Comparison of ENCODE assay signal across 17 mouse cellular contexts in genomic region chr8:114109365-114110140, GRCm38 (mm10). TPM values are rescaled to one million over a fixed set of nuclear protein-coding genes. Genes with fewer than 3 reads are reported as not detected.
DNase-seq lines count a peak whose midpoint lies in the region; ATAC-seq and TF ChIP-seq lines count a peak whose summit lies in the region.
"Had no signal": no experiment of that assay in that cellular context is flagged by ENCODE, and none has a peak within 500 bp of the region (broad histone marks: within the 10 kb centered on the region; RNA-seq: fewer than 3 reads in every experiment).

No protein-coding gene starts in this region.

- TF ChIP-seq POLR2A in liver, adult 2 months (IDR thresholded peaks at IDR 0.05; ENCODE audit: extremely low read depth, insufficient read depth, low read length), result no peak
- TF ChIP-seq POLR2A in cortical plate, adult 2 months (IDR thresholded peaks at IDR 0.05; ENCODE audit: extremely low read depth, insufficient read depth, low read length), result no peak

- peak overlapping the region; percentile 54; the same call in 1 of the 2 replicates for H3K9ac ChIP-seq in liver, adult 2 months (ENCODE audit: low read depth, low read length)
- no peak overlapping the region for H3K9ac ChIP-seq in liver, embryonic 12.5 days
- H3K9ac ChIP-seq in forebrain, postnatal 0 days, result no peak overlapping the region
- no peak overlapping the region for H3K9ac ChIP-seq in neural tube, embryonic 14.5 days (replicated peaks; ENCODE audit: low read depth, low read length)
- H3K9ac ChIP-seq: embryonic facial prominence, embryonic 15.5 days had no signal

- no peak for TF ChIP-seq CTCF in liver, adult 2 months (IDR thresholded peaks at IDR 0.05; ENCODE audit: low read depth, low read length)
- TF ChIP-seq CTCF in cortical plate, adult 2 months (IDR thresholded peaks at IDR 0.05; ENCODE audit: extremely low read depth, insufficient read depth, low read length), result no peak
- no peak for TF ChIP-seq CTCF in forebrain, postnatal 0 days (IDR thresholded peaks at IDR 0.05; ENCODE audit: low read depth)

- H3K27me3 ChIP-seq in liver, adult 2 months (ENCODE audit: control insufficient read depth, insufficient read depth, low read length), result no peaks in the 10 kb centered on the region
- H3K27me3 ChIP-seq in liver, embryonic 12.5 days (replicated peaks), result no peaks in the 10 kb centered on the region
- no peaks in the 10 kb centered on the region for H3K27me3 ChIP-seq in forebrain, postnatal 0 days (ENCODE audit: insufficient read depth, low read length)
- no peaks in the 10 kb centered on the region for H3K27me3 ChIP-seq in neural tube, embryonic 14.5 days (ENCODE audit: control insufficient read depth, insufficient read depth, low read length)
- H3K27me3 ChIP-seq: embryonic facial prominence, embryonic 15.5 days had no signal

- H3K9me3 ChIP-seq in liver, embryonic 12.5 days (replicated peaks), result no peaks in the 10 kb centered on the region
- H3K9me3 ChIP-seq in forebrain, postnatal 0 days (ENCODE audit: low read length), result no peaks in the 10 kb centered on the region
- no peaks in the 10 kb centered on the region for H3K9me3 ChIP-seq in neural tube, embryonic 14.5 days (ENCODE audit: control insufficient read depth, low read length)
- H3K9me3 ChIP-seq: embryonic facial prominence, embryonic 15.5 days had no signal

- peak overlapping the region; percentile 84 for H3K27ac ChIP-seq in liver, adult 2 months (replicated peaks; ENCODE audit: insufficient read depth, low read depth, low read length)
- H3K27ac ChIP-seq in liver, embryonic 12.5 days, result no peak overlapping the region
- H3K27ac ChIP-seq in cortical plate, adult 2 months (ENCODE audit: insufficient read depth, low read length), result no peak overlapping the region
- H3K27ac ChIP-seq in forebrain, postnatal 0 days (ENCODE audit: low read depth, low read length), result peak overlapping the region; percentile 57
- H3K27ac ChIP-seq in neural tube, embryonic 14.5 days (ENCODE audit: low read depth, low read length), result peak overlapping the region; percentile 1
- H3K27ac ChIP-seq: embryonic facial prominence, embryonic 15.5 days had no signal

- peak; percentile 78 for DNase-seq in liver, adult 2 months (ENCODE audit: extremely low read depth, low read depth, low spot score)
- peak; percentile 71 for DNase-seq in forebrain, postnatal 0 days
- DNase-seq in heart, adult 18-20 months, result no peak
- no peak for DNase-seq in MN1 (ENCODE audit: low spot score)
- DNase-seq: adrenal gland, postnatal 25 days; cerebellum, adult 11 months; heart, postnatal 36 days; kidney, adult 18-20 months; kidney, postnatal 36 days; layer of hippocampus, postnatal 36 days; thymus, postnatal 36 days had no signal

- no peak for ATAC-seq in liver, embryonic 12.5 days
- ATAC-seq in forebrain, postnatal 0 days, result peak; percentile 89
- ATAC-seq in neural tube, embryonic 14.5 days (ENCODE audit: low read depth), result peak; percentile 81

- peaks cover 29% of the 10 kb centered on the region for H3K4me1 ChIP-seq in liver, adult 2 months (ENCODE audit: control insufficient read depth, insufficient read depth, low read length)
- H3K4me1 ChIP-seq in liver, embryonic 12.5 days, result no peaks in the 10 kb centered on the region
- H3K4me1 ChIP-seq in cortical plate, adult 2 months (ENCODE audit: control insufficient read depth, insufficient read depth, low read length), result no peaks in the 10 kb centered on the region; the same call in 1 of the 2 replicates
- H3K4me1 ChIP-seq in forebrain, postnatal 0 days (ENCODE audit: insufficient read depth), result no peaks in the 10 kb centered on the region
- peaks cover 10% of the 10 kb centered on the region; the same call in 1 of the 2 replicates for H3K4me1 ChIP-seq in neural tube, embryonic 14.5 days (ENCODE audit: control insufficient read depth, insufficient read depth, low read length)
- H3K4me1 ChIP-seq: embryonic facial prominence, embryonic 15.5 days had no signal

- 68% methylated on average over 20 of the region's 20 CpGs for WGBS in liver, adult 2 months
- 68% methylated on average over 20 of the region's 20 CpGs for WGBS in liver, embryonic 12.5 days (ENCODE audit: insufficient replicate concordance)
- WGBS in forebrain, postnatal 0 days, result 50% methylated on average over 20 of the region's 20 CpGs
- WGBS in neural tube, embryonic 14.5 days, result 40% methylated on average over 20 of the region's 20 CpGs

- H3K4me3 ChIP-seq in liver, adult 2 months (ENCODE audit: insufficient read depth, low read depth, low read length), result no peak overlapping the region
- no peak overlapping the region for H3K4me3 ChIP-seq in liver, embryonic 12.5 days
- H3K4me3 ChIP-seq in cortical plate, adult 2 months (ENCODE audit: insufficient read depth, low read length), result peak overlapping the region; percentile 29; the same call in 1 of the 2 replicates
- no peak overlapping the region for H3K4me3 ChIP-seq in forebrain, postnatal 0 days (ENCODE audit: low read depth, low read length)
- H3K4me3 ChIP-seq in neural tube, embryonic 14.5 days (ENCODE audit: low read depth, low read length), result no peak overlapping the region
- H3K4me3 ChIP-seq: embryonic facial prominence, embryonic 15.5 days had no signal

- H3K36me3 ChIP-seq in liver, adult 2 months (ENCODE audit: control insufficient read depth, insufficient read depth, low read length), result no peaks in the 10 kb centered on the region
- H3K36me3 ChIP-seq in liver, embryonic 12.5 days, result no peaks in the 10 kb centered on the region
- H3K36me3 ChIP-seq in forebrain, postnatal 0 days (ENCODE audit: insufficient read depth), result no peaks in the 10 kb centered on the region
- no peaks in the 10 kb centered on the region for H3K36me3 ChIP-seq in neural tube, embryonic 14.5 days (ENCODE audit: control insufficient read depth, insufficient read depth, low read length)
- H3K36me3 ChIP-seq: embryonic facial prominence, embryonic 15.5 days; G1E had no signal

- no peaks in the 10 kb centered on the region for H3K79me2 ChIP-seq in liver, adult 2 months (ENCODE audit: control insufficient read depth, insufficient read depth, low read length)

- no peak overlapping the region for H3K4me2 ChIP-seq in liver, embryonic 12.5 days
- peak overlapping the region; percentile 13; the same call in 1 of the 2 replicates for H3K4me2 ChIP-seq in forebrain, postnatal 0 days (ENCODE audit: low read depth)
- peak overlapping the region; percentile 23; the same call in 1 of the 2 replicates for H3K4me2 ChIP-seq in neural tube, embryonic 14.5 days (ENCODE audit: low read depth, low read length)
- H3K4me2 ChIP-seq: embryonic facial prominence, embryonic 15.5 days; heart, embryonic 11.5 days had no signal

RNA-seq across cellular contexts. Expression of gene Nudt7, which starts 23.8 kb away (rescaled TPM):
- 221 and 394 TPM in 2 replicates for total RNA-seq in liver, adult 2 months (2014; rRNA removed)
- 233 and 293 TPM in 2 replicates for polyA plus RNA-seq in liver, adult 2 months (2012; rRNA removed)
- polyA plus RNA-seq in liver, embryonic 12.5 days (2016; fragmentation: Nextera tagmentation; extraction: Ambion mirVana), result 12.3 and 14.6 TPM in 2 replicates
- polyA plus RNA-seq in cortical plate, adult 2 months (2012; rRNA removed), result 8.4 and 9.6 TPM in 2 replicates
- 1.5 and 1.8 TPM in 2 replicates for total RNA-seq in forebrain, postnatal 0 days (2014; rRNA removed)
- polyA plus RNA-seq in forebrain, postnatal 0 days (2015; fragmentation: Nextera tagmentation; extraction: Ambion mirVana), result 3.8 and 4.2 TPM in 2 replicates
- polyA plus RNA-seq in neural tube, embryonic 14.5 days (2014; fragmentation: Nextera tagmentation; extraction: Ambion mirVana), result 3.8 and 4.5 TPM in 2 replicates
- 10 to 100 TPM; 95.8 to 98.7 TPM for total RNA-seq in heart, adult 18-20 months (2021)
- polyA plus RNA-seq: G1E had no signal

Comparison
In these comparisons a context has a peak if more than half of its experiments do, and no peak if none do; other contexts are left out.
1. H3K27ac ChIP-seq: peak in liver, adult 2 months (single experiment), forebrain, postnatal 0 days (single experiment) and neural tube, embryonic 14.5 days (single experiment); none in liver, embryonic 12.5 days (single experiment) and cortical plate, adult 2 months (single experiment).
2. RNA of gene Nudt7, which starts 23.8 kb away (polyA plus RNA-seq): 233 to 293 TPM in liver, adult 2 months; 12.3 to 14.6 TPM in liver, embryonic 12.5 days, 8.4 to 9.6 TPM in cortical plate, adult 2 months, 3.8 to 4.2 TPM in forebrain, postnatal 0 days and 3.8 to 4.5 TPM in neural tube, embryonic 14.5 days; every median in the first group is over 10 times any median in the second.
3. DNase-seq: peak in liver, adult 2 months (single experiment) and forebrain, postnatal 0 days (single experiment); none in heart, adult 18-20 months (0 of 2) and MN1 (single experiment).